ENCODE assay signal across 8 mouse cellular contexts in genomic region chr6:24197501-24198195, GRCm38 (mm10). TPM values are rescaled to one million over a fixed set of nuclear protein-coding genes. Genes with fewer than 3 reads are reported as not detected.
"Had no signal": no experiment of that assay in that cellular context is flagged by ENCODE, and none has a peak within 500 bp of the region (broad histone marks: within the 10 kb centered on the region; RNA-seq: fewer than 3 reads in every experiment).

No protein-coding gene starts in this region.

RNA-seq across cellular contexts. Expression of gene Slc13a1, which starts 29.8 kb away (rescaled TPM):
- total RNA-seq: megakaryocyte progenitor cell, adult 5-6 weeks; midbrain, postnatal 0 days; monocyte, adult 5-6 weeks; neutrophil, adult 5-6 weeks had no signal
- polyA plus RNA-seq: lung, adult 2 months; lung, postnatal 0 days; macrophage; thymus, postnatal 0 days had no signal
